Mouse (Mus musculus): Measurements from ENCODE around the gene Mpo.

GRCm38 (mm10) chr11:87744964-87745363 is 48.4 kb upstream of the Mpo start:
- TF ChIP-seq CTCF (IDR thresholded peaks at IDR 0.05; ENCODE audit: low read depth) (no peak), EP300 (IDR thresholded peaks at IDR 0.05; ENCODE audit: low read depth) (no peak)

All from liver, embryonic 14.5 days (tissue).